Mouse (Mus musculus): Measurements from ENCODE around the gene Topaz1.

DNA sequence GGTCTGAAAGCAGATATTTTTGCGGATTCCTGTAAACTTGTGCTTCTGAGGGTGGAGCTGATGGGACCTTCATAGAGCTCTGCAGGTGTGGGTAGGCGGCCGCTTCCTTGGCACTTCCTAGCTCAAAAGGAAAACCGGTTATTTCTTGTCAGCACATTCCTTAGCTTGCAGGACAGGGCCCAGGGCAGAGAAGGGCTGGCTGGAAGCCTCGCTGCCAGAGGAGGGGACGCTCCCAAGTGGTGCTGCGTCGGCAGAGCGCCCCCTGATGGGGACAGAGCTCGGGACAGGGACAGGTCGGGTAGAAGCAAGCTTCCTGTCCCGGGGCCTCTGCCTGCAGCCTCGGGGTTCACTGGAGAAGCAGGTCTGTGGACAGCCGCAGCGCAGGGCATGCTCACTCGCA lies 90.5 kb downstream of the Topaz1 start:
- TF ChIP-seq CTCF (IDR thresholded peaks at IDR 0.05; ENCODE audit: insufficient read depth, low read depth, low read length), result no peak
- no peak for TF ChIP-seq POLR2A (IDR thresholded peaks at IDR 0.05; ENCODE audit: insufficient read depth, low read depth, low read length)
